Mouse (Mus musculus): Measurements from ENCODE around the gene Efcab6. TPM values are rescaled to one million over a fixed set of nuclear protein-coding genes. Genes with fewer than 3 reads are reported as not detected.

The Efcab6 gene
- polyA plus RNA-seq, 1 experiment from 2014 or later, result 1.3 TPM

GRCm38 (mm10) chr15:84080069-84080468 is 14.9 kb upstream of the Efcab6 start:
- no peak for ATAC-seq (ENCODE audit: insufficient number of reproducible peaks, low FRiP score, low TSS enrichment, low read depth)
- Histone ChIP-seq H3K27ac (replicated peaks) (no peak overlapping the region), H3K9me3 (replicated peaks) (no peaks in the 10 kb centered on the region), H3K4me1 (no peaks in the 10 kb centered on the region), H3K4me3 (replicated peaks) (no peak overlapping the region), H3K27me3 (peaks cover 7% of the 10 kb centered on the region; the same call in 1 of the 2 replicates), H3K36me3 (no peaks in the 10 kb centered on the region), H3K4me2 (replicated peaks) (no peak overlapping the region), H3K9ac (no peak overlapping the region)
- 77% methylated on average over 7 of the region's 7 CpGs for WGBS

- Histone ChIP-seq H3K9ac (no peak overlapping the region), H3K9me3 (replicated peaks) (no peaks in the 10 kb centered on the region)
- WGBS, result 75% methylated on average over 2 of the region's 2 CpGs
Observed at GRCm38 (mm10) chr15:84079519-84079918, 14.3 kb upstream of the Efcab6 start.

GRCm38 (mm10) chr15:84078667-84079066 is 13.5 kb upstream of the Efcab6 start:
- WGBS, result 73% methylated on average over 13 of the region's 13 CpGs
- Histone ChIP-seq H3K4me3 (replicated peaks) (no peak overlapping the region), H3K36me3 (no peaks in the 10 kb centered on the region), H3K4me1 (peaks cover 5% of the 10 kb centered on the region; the same call in 1 of the 2 replicates), H3K9me3 (replicated peaks) (no peaks in the 10 kb centered on the region), H3K27ac (replicated peaks) (no peak overlapping the region), H3K9ac (no peak overlapping the region), H3K27me3 (peaks cover 17% of the 10 kb centered on the region), H3K4me2 (replicated peaks) (no peak overlapping the region)
- ATAC-seq (ENCODE audit: insufficient number of reproducible peaks, low FRiP score, low TSS enrichment, low read depth), result no peak

More at GRCm38 (mm10) chr15:84079519-84079918, 14.3 kb upstream of the Efcab6 start:
- H3K27ac ChIP-seq (replicated peaks), result no peak overlapping the region
- H3K4me1 ChIP-seq, result peaks cover 4% of the 10 kb centered on the region; the same call in 1 of the 2 replicates
- H3K4me3 ChIP-seq (replicated peaks), result no peak overlapping the region
- no peaks in the 10 kb centered on the region for H3K36me3 ChIP-seq
- peaks cover 12% of the 10 kb centered on the region; the same call in 1 of the 2 replicates for H3K27me3 ChIP-seq
- no peak for ATAC-seq (ENCODE audit: insufficient number of reproducible peaks, low FRiP score, low TSS enrichment, low read depth)
- H3K4me2 ChIP-seq (replicated peaks), result no peak overlapping the region

GRCm38 (mm10) chr15:84077151-84077550 is 12.0 kb upstream of the Efcab6 start:
- ATAC-seq (ENCODE audit: insufficient number of reproducible peaks, low FRiP score, low TSS enrichment, low read depth), result no peak
- Histone ChIP-seq H3K4me2 (replicated peaks) (no peak overlapping the region), H3K27me3 (peaks cover 29% of the 10 kb centered on the region), H3K9ac (no peak overlapping the region), H3K4me3 (replicated peaks) (no peak overlapping the region), H3K27ac (replicated peaks) (no peak overlapping the region), H3K4me1 (peaks cover 5% of the 10 kb centered on the region; the same call in 1 of the 2 replicates), H3K36me3 (no peaks in the 10 kb centered on the region), H3K9me3 (replicated peaks) (no peaks in the 10 kb centered on the region)
- 56% methylated on average over 17 of the region's 17 CpGs for WGBS

GRCm38 (mm10) chr15:84074705-84075185 is 9.6 kb upstream of the Efcab6 start:
- 15% methylated on average over 17 of the region's 17 CpGs for WGBS
- peaks cover 5% of the 10 kb centered on the region; the same call in 1 of the 2 replicates for H3K4me1 ChIP-seq
- no peaks in the 10 kb centered on the region for H3K9me3 ChIP-seq (replicated peaks)
- H3K9ac ChIP-seq, result no peak overlapping the region
- peak overlapping the region; percentile 15; the same call in 1 of the 2 replicates for H3K4me2 ChIP-seq (replicated peaks)
- H3K27me3 ChIP-seq, result peaks cover 44% of the 10 kb centered on the region
- H3K4me3 ChIP-seq (replicated peaks), result no peak overlapping the region
- ATAC-seq (ENCODE audit: insufficient number of reproducible peaks, low FRiP score, low TSS enrichment, low read depth), result no peak
- H3K27ac ChIP-seq (replicated peaks), result no peak overlapping the region
- H3K36me3 ChIP-seq, result no peaks in the 10 kb centered on the region

GRCm38 (mm10) chr15:84073911-84074704 is 8.9 kb upstream of the Efcab6 start:
- WGBS, result 8% methylated on average over 12 of the region's 15 CpGs
- no peak overlapping the region for H3K4me3 ChIP-seq (replicated peaks)
- peaks cover 48% of the 10 kb centered on the region for H3K27me3 ChIP-seq
- H3K9ac ChIP-seq, result no peak overlapping the region
- H3K36me3 ChIP-seq, result no peaks in the 10 kb centered on the region
- H3K9me3 ChIP-seq (replicated peaks), result no peaks in the 10 kb centered on the region
- H3K4me1 ChIP-seq, result peaks cover 5% of the 10 kb centered on the region; the same call in 1 of the 2 replicates
- H3K27ac ChIP-seq (replicated peaks), result no peak overlapping the region
- peak overlapping the region; percentile 15; the same call in 1 of the 2 replicates for H3K4me2 ChIP-seq (replicated peaks)
- ATAC-seq (ENCODE audit: insufficient number of reproducible peaks, low FRiP score, low TSS enrichment, low read depth), result no peak

GRCm38 (mm10) chr15:84073058-84073457 is 7.9 kb upstream of the Efcab6 start:
- peaks cover 56% of the 10 kb centered on the region for H3K27me3 ChIP-seq
- peaks cover 5% of the 10 kb centered on the region; the same call in 1 of the 2 replicates for H3K4me1 ChIP-seq
- no peak overlapping the region for H3K9ac ChIP-seq
- 25% methylated on average over 8 of the region's 8 CpGs for WGBS
- no peaks in the 10 kb centered on the region for H3K9me3 ChIP-seq (replicated peaks)
- no peak for ATAC-seq (ENCODE audit: insufficient number of reproducible peaks, low FRiP score, low TSS enrichment, low read depth)
- H3K4me2 ChIP-seq (replicated peaks), result no peak overlapping the region
- no peak overlapping the region for H3K27ac ChIP-seq (replicated peaks)
- no peaks in the 10 kb centered on the region for H3K36me3 ChIP-seq
- H3K4me3 ChIP-seq (replicated peaks), result no peak overlapping the region

GRCm38 (mm10) chr15:84072226-84072625 is 7.0 kb upstream of the Efcab6 start:
- ATAC-seq (ENCODE audit: insufficient number of reproducible peaks, low FRiP score, low TSS enrichment, low read depth), result no peak
- H3K4me2 ChIP-seq (replicated peaks), result no peak overlapping the region
- WGBS, result 22% methylated on average over 7 of the region's 7 CpGs
- no peaks in the 10 kb centered on the region for H3K9me3 ChIP-seq (replicated peaks)
- H3K4me1 ChIP-seq, result peaks cover 5% of the 10 kb centered on the region; the same call in 1 of the 2 replicates
- no peak overlapping the region for H3K9ac ChIP-seq
- no peaks in the 10 kb centered on the region for H3K36me3 ChIP-seq
- H3K4me3 ChIP-seq (replicated peaks), result no peak overlapping the region
- H3K27me3 ChIP-seq, result peaks cover 59% of the 10 kb centered on the region
- no peak overlapping the region for H3K27ac ChIP-seq (replicated peaks)

- under 1% methylated on average over 13 of the region's 13 CpGs for WGBS
- Histone ChIP-seq H3K4me2 (replicated peaks) (peak overlapping the region; percentile 27; the same call in 1 of the 2 replicates), H3K27me3 (peaks cover 54% of the 10 kb centered on the region)
Observed at GRCm38 (mm10) chr15:84070116-84070676, 5.0 kb upstream of the Efcab6 start.

GRCm38 (mm10) chr15:84069455-84070050 is 4.4 kb upstream of the Efcab6 start:
- Histone ChIP-seq H3K36me3 (no peaks in the 10 kb centered on the region), H3K4me3 (replicated peaks) (no peak overlapping the region), H3K9me3 (replicated peaks) (no peaks in the 10 kb centered on the region), H3K4me2 (replicated peaks) (peak overlapping the region; percentile 27; the same call in 1 of the 2 replicates), H3K4me1 (peaks cover 6% of the 10 kb centered on the region), H3K27ac (replicated peaks) (no peak overlapping the region), H3K9ac (no peak overlapping the region), H3K27me3 (peaks cover 48% of the 10 kb centered on the region)
- WGBS, result 7% methylated on average over 16 of the region's 16 CpGs
- ATAC-seq (ENCODE audit: insufficient number of reproducible peaks, low FRiP score, low TSS enrichment, low read depth), result no peak

More at GRCm38 (mm10) chr15:84070116-84070676, 5.0 kb upstream of the Efcab6 start:
- no peak for ATAC-seq (ENCODE audit: insufficient number of reproducible peaks, low FRiP score, low TSS enrichment, low read depth)
- Histone ChIP-seq H3K36me3 (no peaks in the 10 kb centered on the region), H3K27ac (replicated peaks) (no peak overlapping the region), H3K9ac (no peak overlapping the region), H3K4me3 (replicated peaks) (no peak overlapping the region), H3K9me3 (replicated peaks) (no peaks in the 10 kb centered on the region), H3K4me1 (peaks cover 6% of the 10 kb centered on the region)

GRCm38 (mm10) chr15:84065701-84066100 is 522 bp upstream of the Efcab6 start:
- no peaks in the 10 kb centered on the region for H3K36me3 ChIP-seq
- 68% methylated on average over 4 of the region's 4 CpGs for WGBS
- H3K4me3 ChIP-seq (replicated peaks), result no peak overlapping the region
- H3K4me2 ChIP-seq (replicated peaks), result no peak overlapping the region
- peaks cover 4% of the 10 kb centered on the region for H3K4me1 ChIP-seq
- H3K9ac ChIP-seq, result no peak overlapping the region
- H3K27ac ChIP-seq (replicated peaks), result no peak overlapping the region
- no peak for ATAC-seq (ENCODE audit: insufficient number of reproducible peaks, low FRiP score, low TSS enrichment, low read depth)
- peaks cover 24% of the 10 kb centered on the region for H3K27me3 ChIP-seq
- H3K9me3 ChIP-seq (replicated peaks), result no peaks in the 10 kb centered on the region

Data from embryonic facial prominence, embryonic 15.5 days (tissue).